Mouse (Mus musculus): Measurements from ENCODE around the gene Styxl1.

Gene Styxl1

DNA sequence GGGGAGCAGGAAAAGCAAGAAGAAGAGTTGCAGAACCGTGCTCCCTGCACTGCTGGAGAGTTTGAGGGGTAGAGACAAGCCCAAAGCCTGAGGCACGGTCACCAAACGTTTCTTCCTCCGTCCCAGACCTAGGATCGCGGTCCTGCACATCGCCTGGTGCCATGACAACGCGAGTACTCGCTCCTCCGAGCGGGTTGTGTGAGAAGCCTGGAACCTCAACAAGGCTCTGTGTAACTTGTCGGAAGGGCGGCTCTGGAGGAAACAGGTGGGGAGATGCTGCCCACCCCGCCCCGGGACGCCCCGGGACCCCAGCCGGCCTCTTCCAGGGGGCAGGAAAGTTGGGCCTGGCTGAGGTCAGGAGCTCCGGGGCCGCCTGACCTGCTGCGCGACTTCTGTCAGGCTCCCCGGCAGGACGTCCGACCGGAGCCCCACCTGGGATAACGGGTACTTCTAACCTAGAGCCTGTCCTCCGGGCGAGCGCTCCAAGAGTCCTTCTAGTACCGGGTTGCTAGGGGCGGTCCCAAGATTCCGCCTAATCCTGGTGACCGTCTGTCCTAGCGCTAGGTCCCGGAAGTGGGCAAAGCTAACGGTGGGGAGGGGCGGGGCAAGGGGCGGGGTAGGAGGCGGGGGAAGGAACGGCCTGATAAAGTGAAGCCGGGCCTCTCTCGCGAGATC lies at the start of gene Styxl1:
TSS of gene Styxl1 (minus strand) at position 590 of the 675 bp plus-strand sequence.
- no peak for DNase-seq

GRCm38 (mm10) chr5:135826225-135826624 lies 48.0 kb upstream of the Styxl1 start:
- DNase-seq = no peak

GRCm38 (mm10) chr5:135824517-135824916 lies 46.3 kb upstream of the Styxl1 start:
- no peak for DNase-seq

DNA sequence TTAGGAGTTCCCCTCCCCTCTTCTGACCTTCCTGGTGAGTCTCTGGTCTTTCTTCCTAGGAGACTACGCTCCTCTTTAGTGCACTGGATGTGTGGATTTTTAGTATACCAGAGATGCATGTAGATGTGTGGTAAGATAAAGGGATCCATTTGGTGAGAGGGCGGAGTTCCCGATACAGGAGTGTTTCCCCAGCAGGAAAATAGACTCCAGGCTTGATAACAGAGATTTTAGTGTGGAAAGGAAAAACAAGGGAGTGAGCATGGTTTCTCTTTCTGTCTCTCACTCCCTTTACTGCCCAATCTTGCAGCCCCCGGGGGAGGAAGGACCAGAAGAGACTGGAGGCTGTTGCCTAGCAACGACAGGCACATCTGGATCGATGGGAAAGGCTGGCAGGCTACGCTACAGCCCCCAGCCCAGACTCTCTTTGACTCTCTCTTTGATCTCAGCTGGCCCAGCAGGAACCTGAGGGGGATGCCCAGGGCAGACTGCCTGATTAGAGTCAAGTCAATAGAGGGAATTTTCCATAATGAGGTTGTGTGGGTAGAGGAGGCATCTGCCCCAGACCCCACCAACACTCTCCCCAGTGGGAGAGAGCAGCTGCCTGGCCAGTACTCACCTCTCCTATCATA lies 44.2 kb upstream of the Styxl1 start:
- DNase-seq = no peak

DNA sequence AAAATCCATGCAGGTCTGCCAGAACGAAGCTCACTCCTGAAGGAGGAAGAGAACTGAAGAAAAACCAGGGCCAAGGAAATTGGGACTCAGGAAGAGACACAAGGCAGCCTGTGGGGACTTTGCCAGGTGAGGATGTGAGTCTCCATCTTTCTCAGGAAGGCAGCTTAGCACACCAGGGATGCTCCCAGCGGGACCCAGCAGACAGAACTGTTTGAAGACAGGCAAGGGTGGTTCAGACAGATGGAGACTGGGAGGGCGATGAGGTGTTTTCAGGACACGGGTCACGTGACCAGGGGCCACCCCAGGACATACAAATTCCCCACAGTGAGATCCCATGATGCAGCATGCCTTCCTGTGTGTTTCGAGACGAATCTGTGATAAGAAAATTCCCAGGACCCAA lies 40.3 kb upstream of the Styxl1 start:
- DNase-seq = no peak

GRCm38 (mm10) chr5:135812991-135813390 lies 34.8 kb upstream of the Styxl1 start:
- DNase-seq = no peak

GRCm38 (mm10) chr5:135807263-135807637 lies 29.1 kb upstream of the Styxl1 start:
- no peak for DNase-seq

DNA sequence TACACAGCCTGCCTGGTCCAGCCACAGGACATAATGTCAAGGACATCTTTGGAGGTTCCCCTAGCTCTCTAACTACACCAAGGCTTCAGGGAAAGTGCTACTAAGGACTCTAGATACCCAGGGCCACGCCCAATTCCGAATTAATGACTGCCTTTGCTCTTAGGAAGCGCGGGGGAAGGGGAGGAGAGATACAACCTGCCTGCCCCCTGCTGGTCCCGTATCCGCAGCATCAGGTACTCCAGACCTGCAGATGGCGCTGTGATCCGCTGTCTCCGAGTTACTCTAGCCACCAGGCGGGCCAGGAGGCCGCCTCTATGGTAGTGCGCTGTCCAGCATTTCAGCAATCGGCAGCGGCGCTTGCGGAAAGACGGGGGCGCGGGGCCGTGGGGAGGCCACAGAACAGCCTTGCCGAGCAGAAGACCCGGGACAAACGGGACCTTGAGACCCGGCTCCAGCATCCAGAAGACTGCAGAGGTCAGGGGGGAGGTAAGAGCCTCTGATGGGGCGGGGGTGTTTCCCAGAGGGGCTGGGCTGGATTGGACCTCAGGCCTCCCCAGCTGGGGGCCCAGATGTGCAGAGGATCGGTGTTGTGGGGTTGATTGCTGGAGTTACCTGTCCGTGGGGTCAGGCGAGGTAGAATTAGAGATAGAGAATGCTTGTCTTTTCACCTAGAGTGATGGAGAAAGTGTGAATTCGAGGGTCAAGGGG lies 28.5 kb upstream of the Styxl1 start, which contains the start of gene Srrm3:
TSS of gene Srrm3 (plus strand) at position 336 of the 708 bp plus-strand sequence.
- peak; percentile 79 for DNase-seq

DNA sequence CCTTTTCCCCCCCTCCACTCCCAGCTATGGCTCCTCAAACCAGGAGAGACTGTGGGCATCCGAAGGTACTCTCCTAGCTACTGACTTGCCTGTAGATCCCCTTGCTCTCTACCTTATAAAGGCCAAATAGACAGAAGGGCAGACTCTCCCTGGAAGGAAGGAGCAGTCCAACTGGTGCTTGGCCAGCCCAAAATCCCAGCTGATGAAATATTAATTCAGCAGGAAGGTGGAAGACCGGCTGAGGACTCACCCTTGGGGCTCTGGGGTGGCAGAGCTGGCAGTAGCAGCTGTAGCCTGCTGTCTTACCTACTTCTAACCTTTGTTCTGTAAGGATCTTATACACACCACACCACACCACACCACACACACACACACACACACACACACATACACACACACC lies 26.6 kb upstream of the Styxl1 start:
- DNase-seq = no peak

- DNase-seq = no peak
Measured at GRCm38 (mm10) chr5:135803676-135804075, 25.5 kb upstream of the Styxl1 start.

GRCm38 (mm10) chr5:135803135-135803534 lies 24.9 kb upstream of the Styxl1 start:
- no peak for DNase-seq

DNA sequence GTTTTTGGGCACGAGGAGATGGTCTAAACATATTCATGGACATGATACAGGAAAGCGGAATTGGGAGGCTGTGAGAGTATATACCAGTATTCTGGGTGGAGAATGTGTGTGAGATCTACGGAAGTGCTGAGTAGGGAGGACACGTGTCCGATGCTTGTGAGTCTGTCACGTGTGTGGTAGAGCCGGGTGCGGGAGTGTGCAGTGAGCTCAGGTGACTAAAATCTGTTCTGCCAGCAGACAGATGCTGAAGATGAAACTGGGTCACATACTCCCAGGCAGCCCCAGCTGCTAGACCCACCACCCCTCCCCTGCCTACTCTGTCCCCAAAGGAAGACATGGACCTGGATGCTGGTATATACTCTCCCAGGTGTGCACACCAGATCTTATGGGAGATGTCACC lies 24.5 kb upstream of the Styxl1 start:
- DNase-seq = no peak

DNA sequence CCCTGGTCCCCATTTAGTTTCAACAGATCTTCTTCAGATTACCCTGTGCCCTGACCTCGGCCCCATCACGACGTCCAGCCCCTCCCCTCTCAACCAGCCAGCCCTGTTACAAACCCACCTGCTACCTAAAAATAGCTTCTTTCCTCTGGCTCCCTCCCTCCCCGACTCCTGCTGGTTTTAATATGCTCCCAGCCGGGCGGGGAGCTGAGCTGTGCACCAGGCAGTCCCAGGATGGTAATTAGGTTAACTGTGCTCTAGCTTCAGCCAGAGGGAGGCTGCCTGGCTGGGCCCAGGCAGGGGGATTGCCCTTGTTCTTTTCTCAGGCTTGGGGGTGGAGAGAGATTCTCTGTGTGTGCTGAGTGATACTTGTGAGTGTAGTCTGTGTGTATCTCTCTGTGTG lies 22.7 kb upstream of the Styxl1 start:
- no peak for DNase-seq

DNA sequence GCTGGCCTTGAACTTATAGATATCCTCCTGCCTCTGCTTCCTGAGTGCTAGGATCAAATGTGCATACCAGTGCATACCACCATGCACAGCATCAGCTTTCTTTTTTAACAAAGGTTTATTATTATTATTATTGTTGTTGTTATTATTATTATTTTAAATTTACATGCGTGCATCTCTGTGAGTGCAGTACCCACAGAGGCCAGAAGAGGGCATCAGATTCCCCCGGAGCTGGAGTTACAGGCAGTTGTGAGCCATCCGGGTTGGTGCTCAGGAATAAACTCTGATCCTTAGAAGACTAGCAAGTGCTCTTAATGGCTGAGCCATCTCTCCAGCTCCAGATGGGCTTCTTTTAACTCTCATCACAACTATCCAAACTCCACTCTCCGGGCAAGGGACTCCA lies 21.6 kb upstream of the Styxl1 start:
- DNase-seq = no peak

DNA sequence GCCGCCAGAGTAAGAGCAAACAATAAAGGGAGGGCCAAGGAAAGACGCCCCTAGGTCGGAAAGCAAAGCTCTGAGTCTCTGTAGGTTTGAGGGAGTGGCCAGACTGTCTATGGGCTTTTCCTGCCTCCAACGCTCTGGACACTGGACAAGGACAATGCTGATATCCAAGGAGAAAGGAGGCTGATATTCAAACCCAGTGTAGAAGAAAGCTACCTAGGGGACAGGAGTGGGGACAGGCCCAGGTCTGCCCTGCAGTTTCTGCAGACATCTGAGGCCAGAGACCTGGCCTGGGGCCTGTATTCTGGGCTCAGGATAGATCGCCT lies 16.6 kb upstream of the Styxl1 start:
- no peak for DNase-seq

DNA sequence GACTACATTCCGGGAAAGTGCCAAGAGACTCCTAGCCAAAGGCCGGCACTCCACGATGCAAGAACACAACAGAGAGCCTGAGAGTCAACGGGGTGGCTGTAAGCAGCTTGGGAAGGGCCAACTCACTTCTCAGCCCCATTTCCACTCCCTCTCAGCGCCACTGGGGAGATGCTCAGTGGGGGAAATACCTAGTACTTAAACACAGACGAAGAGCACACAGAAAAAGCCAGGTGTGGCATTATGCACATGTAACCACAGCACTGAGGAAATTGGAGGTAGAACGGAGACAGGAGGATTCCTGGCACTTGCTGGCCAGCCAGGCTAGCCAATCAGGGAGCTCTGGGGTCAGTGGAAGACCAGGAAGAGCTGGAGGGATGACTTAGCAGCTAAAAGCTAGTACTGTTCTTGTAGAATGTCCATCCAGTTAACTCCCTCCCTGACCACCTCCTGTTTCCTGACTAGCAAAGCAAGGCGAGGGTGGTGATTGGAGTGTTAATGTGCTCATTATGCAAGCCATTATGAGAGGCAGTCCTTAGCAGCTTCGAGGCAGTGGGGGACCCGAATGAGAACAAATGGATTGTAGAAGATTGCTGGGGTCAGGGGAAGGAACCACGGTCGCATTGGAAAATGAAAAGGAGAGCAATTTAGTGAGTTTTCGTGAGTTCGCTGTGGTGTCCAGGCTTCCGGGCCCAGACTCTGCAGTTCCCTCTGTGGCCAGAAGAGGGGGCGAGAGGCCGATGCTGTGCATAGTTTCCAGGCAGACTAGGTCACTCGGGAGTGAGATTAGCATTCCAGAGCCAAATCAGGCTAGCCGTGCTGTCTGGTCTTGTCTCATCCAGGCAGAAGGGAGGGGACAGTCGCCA lies 16.0 kb upstream of the Styxl1 start:
- peak; percentile 76 for DNase-seq

DNA sequence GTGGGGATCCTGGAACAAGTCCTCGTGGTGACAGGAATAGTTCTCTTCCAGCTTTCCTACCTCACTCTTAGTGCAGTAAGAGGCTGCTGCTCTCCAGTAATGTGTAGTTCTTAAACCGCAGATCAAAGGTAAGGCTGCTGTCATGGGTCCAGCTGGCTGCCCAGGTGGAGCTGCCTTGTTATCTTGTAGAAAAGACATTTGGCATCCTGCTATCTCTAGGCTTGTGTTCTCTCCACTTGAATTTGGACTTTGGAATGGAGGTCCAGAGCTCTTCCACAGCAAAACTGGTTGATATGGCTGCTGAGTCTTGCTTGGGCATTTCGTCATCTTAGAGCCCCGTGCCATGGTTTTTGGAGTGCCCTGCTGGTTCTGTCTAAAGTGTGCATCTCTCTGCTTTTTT lies 4.7 kb upstream of the Styxl1 start:
- DNase-seq = no peak

DNA sequence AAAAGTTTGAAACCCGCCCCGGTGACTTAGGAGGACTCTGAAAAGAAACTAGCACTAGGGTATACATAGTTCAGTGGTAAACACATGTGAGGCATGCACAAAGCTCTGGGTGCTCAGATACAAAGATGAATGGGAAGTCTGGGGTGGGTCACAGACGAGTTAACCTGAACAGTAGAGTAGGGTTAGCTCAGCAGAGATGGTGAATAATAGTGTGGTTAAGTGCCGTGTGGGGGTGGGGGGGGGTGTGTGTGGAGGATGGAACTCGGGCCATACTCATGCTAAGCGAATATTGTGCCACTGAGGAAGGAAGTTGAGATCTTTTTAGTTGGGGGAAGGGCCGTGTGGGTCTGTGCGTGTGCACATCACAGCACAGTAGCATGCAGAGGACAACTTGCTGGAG lies 2.1 kb upstream of the Styxl1 start:
- DNase-seq = no peak

DNA sequence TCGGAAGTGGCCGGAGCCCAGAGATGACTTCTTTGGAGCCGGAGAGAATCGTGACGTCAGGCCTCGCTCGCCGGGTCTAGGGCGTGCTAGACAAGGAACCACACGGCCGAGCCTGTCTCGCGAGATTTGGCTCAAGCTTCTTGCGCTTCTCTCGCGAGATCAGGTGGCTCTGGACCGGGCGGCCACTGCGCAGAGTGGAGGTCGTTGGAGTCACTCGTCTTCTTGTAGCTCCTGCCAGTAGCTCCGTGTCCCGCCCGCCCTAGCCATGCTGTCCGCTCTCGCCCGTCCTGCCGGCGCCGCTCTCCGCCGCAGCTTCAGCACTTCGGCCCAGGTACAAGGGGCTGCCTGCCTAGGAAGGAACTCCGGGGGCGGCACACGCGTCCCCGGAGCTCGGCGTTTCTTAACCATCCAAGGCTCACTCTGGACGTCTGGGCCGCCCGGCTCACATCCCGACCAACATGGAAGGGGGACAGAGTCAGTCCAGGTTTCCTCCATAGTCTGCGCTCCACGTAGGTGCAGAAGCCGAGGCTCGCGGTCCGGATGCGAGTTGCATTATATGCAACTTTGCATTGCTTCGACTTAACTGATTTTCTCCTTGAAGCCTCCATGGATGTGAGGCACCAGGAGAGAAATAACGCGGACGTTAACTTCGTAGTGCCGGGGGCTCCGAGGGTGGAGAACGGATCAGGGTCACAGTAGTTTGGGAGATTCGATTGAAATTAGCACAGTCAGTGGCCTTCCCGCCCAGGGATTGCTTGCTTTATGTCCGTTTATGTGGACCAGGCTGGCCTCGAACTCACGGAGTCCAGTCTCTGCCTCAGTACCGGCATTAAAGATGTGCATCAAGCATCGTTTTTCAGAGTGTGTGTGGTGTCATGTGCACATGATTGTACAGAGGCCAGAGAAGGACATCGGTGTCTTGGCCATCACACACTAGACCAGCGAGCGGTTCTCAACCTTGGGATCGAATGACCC lies 573 bp upstream of the Styxl1 start, which contains the start of gene Mdh2:
TSS of gene Mdh2 (plus strand) at position 10 of the 975 bp plus-strand sequence.
- DNase-seq = peak; percentile 100

DNA sequence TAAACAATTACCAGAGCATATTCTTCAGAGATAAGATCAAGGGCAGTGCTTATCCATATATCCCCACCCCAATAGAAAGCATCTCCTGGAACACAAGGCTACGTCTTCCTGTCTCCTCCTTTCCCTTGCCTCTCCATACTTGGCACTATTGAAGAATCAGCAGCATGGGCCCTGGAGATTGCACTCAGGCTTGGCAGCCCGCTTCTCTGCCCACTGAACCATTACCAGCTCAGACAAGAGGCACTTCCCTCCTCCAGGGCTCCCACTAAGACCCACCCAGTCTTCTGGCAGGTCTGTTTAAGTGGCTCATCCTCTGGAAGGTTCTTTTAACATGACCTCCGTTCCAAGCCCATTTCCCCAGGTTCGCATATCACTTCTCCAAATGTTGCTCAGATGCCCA lies 1.6 kb downstream of the Styxl1 start:
- peak; percentile 66 for DNase-seq

DNA sequence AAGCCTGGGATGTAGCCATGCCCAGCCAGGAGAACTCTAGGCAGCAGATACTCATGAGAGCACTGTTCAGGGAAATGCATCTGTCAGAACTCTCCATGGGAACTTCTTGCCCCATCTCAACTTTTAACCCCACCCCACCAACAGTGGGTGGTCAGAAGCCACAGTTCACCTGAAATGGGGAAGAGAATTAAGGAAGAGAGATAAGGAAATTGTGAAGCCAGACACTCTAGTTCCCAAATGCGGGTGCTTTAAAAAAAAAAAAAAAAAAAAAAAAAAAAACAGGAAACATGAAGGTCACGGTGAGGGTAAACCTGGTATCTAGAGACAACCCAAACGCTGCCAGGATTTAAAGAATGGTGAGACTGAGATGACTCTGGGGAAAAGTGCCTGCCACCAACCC lies 5.7 kb downstream of the Styxl1 start:
- DNase-seq = no peak

DNA sequence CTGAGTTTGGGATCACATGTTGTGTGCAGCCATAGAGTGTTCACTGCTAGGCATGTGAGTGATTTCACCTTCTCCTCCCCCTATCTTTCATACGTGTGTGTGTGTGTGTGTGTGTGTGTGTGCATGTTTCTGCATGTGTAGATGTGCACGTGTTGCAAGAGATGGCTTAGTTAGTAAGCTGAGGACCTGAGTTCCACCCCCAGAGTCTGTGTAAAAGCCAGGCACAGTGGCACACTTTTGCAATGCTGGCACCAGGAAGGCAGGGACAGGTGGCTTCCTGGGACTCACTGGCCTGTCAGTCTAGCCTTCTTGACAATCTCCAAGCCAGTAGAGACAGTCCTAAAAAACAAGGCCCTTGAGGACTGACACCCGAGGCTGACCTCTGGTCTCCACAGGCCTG lies 13.2 kb downstream of the Styxl1 start:
- DNase-seq = no peak
